Mouse (Mus musculus) induced T-regulatory cell, adult 2 months (primary cell): ENCODE measurements at regions not wholly inside any gene's neighbourhood (a gene's known extent, or its start where the extent isn't known, plus 50 kb on each side); places are given as distances from the start of the nearest gene placed in this dataset.

Experiments used
- DNase-seq: peaks from one replicate; pipeline ENCODE4 v3.0.0-alpha.2; 2012; ENCODE audit warnings: low read depth

DNA sequence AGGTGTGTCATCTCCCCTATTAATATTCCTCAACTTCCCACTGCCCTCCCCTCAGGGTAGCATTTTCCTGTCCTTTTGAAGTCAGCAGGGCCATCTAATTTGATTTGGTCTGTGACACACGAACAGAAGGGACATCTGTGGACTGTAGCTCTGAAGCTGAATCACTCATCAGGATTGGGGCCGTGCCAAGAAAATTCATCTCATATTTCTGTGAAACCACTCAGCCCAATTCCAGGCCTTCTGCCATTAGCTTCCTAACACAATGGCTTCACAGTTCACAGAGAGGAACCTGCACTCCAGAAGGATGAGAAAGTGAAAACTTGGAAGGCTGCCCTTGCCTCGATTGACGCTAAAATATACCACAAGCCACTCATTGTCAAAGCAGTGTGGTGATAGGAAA lies 86.1 kb downstream of the Abhd5 start:
- no peak for DNase-seq

DNA sequence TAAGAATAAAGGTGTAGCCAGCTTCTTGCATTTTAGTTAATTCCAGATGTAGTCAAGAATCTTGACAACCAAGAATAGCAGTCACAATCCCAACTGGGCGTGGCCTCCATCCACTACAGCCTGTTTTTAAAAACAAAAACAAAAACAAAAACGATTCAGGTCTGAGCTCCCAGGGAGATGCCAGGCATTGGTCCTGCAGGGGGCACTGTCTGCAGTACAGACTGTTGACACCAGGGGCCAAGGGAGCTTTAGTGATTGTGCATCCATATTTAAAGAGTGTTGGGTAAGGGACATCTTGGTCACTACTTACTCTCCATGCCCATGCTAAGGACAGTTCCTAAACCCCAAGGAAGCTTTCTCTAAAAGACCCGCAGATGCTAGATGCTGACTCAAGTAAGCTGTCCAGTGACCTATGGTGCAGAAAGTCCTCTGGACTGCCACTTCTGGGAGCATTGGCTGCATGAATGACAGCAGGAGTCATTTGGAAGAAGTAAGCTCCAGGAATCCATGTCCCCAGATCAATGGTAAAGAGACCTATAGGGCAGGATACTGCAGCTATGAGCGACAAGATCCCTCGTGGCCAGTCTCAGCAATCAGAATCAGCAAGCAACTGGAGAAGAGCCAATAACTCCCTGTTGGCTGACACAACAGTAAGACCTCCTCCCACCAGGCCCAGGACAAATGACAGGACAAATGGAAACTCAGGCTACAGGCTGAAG lies 95.1 kb downstream of the Abhd5 start:
- DNase-seq, result no peak

GRCm38 (mm10) chr9:122447568-122447967 lies 96.2 kb downstream of the Abhd5 start:
- DNase-seq, result no peak

DNA sequence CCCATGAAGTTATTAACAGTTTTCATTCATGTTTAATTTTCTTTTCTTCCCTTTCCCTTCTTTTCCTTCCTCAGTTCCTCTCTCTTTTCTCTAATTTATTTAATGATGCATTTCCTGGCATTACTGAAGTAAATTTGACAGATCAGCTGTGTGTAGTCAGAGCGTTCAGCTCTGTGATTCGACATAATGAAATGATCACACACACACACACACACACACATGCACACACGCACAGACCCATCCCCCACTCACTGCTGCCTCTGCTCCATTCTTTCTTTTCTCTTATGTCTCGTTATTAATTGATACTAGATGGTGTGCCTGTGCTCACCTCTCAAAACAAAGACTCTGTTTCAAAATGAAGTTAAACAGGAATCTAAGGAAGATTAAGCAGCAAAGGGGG lies 96.9 kb downstream of the Abhd5 start:
- no peak for DNase-seq

GRCm38 (mm10) chr9:122450524-122450923 lies 99.1 kb downstream of the Abhd5 start:
- DNase-seq, result no peak

DNA sequence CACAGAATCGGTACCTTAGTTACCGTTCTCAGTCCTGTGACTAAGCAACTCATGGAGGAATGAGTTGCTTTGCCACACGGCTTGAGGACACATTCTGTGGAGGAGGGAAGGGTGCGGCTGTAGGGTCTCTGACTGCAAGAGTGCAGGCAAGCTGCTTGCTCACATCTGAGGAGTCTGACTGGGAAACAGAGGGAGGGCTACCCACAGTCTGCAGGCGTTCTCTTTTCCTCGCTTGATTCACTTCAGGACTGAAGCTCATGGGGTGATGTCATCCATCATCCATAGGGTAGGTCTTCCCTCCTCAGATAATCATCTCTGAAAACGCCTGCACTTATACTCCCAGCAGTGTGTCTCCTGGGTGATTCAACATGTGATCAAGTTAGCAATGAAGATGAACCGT lies 103.9 kb downstream of the Abhd5 start:
- no peak for DNase-seq

- no peak for DNase-seq
Measured at GRCm38 (mm10) chr9:122455779-122456178, 104.4 kb downstream of the Abhd5 start.

DNA sequence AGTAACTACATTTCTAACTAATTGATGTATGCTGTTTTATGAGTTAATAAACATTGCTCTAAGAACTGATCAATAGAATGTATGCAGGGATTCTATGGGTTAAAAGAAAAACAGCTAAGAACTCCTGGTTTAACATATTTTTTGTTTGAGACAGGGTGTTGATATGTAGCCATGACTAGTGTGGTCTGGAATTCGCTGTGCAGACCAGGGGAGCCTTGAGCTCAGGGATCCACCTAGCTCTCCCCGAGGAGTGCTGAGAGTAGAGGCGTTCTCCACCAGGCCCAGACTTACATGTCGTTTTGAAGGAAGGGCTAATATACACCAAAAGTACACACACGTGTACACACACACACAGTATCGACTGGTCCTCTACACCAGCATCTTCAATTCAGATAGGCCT lies 108.1 kb downstream of the Abhd5 start:
- no peak for DNase-seq

DNA sequence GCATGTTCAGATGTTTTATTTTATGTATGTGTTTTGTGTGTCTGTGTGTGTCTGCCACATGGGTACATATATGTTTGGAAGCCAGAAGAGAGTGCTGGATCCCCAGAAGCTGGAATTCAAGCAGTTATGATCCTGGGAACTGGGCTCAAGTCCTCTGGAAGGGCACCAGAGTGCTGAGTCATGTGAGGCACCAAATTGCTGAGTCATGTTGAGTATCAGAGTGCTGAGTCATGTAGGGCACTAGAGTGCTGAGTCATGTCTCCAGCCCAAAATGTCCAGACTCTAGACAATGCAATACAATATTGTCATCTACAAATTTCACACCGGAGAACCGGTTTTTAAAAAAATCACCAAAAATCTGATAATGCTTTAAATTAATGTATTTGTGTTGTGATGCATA lies 120.1 kb downstream of the Abhd5 start:
- DNase-seq, result no peak

DNA sequence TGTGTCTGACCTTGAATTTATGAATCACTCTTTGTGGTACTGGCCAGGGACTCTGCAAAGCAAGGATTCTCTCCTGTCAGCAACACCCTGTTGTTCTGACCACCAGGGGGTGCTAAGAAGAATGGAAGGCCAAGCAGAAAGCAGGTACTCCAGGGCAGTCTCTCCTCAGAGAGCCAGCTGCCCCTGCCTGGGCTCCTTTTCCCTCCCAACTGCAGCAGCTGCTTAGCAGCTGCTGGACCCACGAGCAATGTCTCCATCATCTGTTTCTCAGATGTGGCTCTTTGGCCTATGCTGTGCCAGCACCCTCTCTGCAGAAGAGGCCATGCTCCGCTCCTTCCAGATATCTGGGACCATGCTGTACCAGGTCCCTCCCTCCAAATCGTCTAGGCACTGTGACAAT lies 124.9 kb downstream of the Abhd5 start:
- peak; percentile 27 for DNase-seq

DNA sequence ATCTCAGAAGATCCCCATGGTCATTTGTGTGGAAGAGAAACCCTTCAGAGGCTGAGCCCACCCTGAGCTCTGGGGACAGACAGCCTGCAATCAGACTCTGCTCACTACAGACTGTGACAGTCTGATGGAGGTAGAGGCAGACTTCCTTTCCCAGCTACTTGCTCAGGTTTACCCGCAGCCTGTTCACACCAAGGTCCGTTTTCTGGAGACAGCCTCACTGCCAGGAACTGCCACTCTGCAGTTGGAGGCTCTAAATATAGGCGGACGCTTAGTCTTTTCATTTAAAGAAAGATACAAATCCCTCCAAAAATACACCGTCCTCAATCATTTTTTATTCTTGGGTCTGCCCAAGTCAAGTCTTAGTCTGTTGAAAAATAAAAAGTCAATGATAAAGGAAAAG lies 135.6 kb downstream of the Abhd5 start:
- no peak for DNase-seq

DNA sequence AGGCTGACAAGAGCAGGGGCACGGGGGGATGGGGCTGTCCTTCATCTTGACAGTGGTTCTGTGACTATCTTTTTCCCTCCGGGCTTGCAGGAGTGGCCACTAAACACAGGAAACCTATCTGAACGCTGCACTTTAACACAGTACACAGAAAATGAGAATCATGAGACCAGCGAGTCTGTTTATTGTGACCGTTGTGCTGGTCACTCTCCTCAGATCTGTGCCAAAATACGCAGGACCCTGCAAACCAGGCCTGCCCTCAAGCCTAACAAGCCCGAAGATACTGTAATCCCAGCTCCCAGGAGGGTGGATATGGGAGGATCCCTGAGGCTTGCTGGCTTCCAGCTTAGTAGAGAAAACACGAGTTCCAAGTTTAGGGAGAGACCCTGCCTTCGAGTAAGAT lies 143.3 kb downstream of the Abhd5 start:
- no peak for DNase-seq

DNA sequence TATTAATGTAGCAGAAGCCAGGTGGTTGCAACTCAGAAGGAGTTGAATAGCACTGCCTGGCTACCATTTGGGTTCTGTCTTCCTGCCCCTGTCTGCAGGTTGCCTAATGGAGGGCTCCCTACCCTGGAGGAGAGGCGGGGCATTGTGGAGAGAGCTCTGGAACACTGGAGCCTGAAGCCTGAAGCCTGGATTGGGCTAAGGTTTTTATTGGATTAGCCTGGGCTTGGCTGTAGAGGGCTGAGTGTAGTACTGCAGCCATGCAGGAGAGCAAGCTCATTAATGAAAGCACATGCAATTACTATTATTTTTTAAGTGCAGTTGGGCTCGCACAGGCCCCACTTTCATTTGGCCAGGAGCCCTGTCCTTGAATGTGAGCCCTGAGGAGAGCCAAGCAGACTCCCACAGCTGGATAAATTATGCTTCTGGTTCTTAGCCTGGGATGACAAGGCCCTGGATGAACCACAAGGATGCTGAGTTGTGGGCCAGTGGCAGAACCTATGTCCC lies 145.1 kb downstream of the Abhd5 start:
- no peak for DNase-seq

- no peak for DNase-seq
Measured at GRCm38 (mm10) chr9:122501864-122502341, 150.5 kb downstream of the Abhd5 start.

GRCm38 (mm10) chr9:122521569-122521968 lies 170.2 kb downstream of the Abhd5 start:
- no peak for DNase-seq

GRCm38 (mm10) chr9:122525621-122526055 lies 174.2 kb downstream of the Abhd5 start:
- DNase-seq, result no peak

GRCm38 (mm10) chr9:122528267-122528666 lies 176.9 kb downstream of the Abhd5 start:
- no peak for DNase-seq

- no peak for DNase-seq
Measured at GRCm38 (mm10) chr9:122529721-122530120, 178.3 kb downstream of the Abhd5 start.

- DNase-seq, result no peak
Measured at GRCm38 (mm10) chr9:122531806-122532205, 180.4 kb downstream of the Abhd5 start.

DNA sequence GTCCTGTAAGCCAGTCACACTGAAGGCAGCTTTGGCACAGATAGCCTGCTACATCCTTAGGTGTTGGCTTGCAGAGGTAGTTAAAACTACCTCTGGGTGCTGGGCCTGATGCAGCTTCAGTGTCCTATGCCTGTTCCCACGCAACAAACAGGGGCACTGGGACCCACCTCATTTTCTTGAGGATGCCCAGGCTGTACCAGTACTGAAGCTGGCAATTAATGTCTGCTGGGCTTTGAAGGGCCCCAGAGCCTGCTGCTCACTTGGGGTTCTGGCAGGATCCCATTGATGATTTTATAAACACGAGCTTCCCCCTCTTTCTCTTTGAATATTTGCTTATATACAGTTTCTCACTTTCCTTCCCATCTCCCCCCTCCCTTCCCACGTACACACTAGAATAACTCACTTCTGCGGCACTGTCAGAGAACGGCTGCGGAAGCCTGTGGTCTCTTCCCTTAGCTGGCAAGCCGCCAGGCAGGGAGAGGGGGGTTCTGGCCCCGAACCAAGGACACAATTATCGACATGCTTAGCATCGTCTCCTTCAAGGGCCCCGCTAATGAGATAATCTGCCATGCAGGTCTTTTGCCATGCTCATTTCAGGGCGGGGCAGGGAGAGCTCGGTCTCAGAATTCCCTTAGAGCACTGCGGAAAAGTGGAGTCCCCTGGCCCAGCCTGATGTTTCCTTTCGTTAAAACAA lies 182.9 kb downstream of the Abhd5 start:
- no peak for DNase-seq

- no peak for DNase-seq
Measured at GRCm38 (mm10) chr9:122534965-122535364, 183.6 kb downstream of the Abhd5 start.

DNA sequence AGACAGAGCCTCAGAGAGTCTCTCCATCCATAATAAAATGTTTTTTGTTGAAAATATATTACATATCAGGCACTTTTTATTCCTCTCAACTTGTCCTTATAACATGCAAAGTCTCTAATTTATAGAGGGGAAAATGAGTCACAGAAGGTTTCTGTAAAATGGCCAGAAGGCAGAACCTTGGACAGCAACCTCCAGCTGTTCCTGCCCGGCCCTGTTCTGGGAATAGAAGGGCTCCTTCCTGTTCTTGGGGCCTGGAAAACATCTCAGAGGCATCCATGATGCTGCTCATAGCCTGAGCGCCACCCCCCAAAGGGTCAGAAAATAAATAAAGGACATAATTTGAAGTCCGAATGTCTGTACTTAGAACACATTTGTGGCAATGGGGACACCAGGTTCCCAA lies 188.7 kb downstream of the Abhd5 start:
- no peak for DNase-seq

DNA sequence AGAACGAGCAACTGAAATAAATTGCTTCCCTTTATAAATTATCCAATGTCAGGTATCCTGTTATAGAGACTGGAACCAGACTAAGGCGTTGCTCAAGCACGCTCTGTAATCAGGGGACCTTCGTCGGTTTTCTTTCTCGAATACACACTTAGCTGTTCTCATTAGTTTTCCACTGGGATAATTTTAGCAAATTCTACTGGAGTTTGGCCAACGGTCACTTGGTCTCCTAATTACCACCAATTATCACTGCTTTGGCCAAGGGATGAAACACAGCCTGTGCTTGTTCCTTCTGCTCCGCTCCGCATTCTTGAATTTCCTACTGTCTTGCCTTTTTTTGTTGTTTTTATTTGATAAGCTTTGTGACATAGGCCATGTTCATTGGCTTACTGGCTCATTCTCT lies 191.1 kb upstream of the Topaz1 start:
- no peak for DNase-seq
